Mouse (Mus musculus) heart, postnatal 0 days (tissue): ENCODE measurements around the gene AI464131. TPM values are rescaled to one million over a fixed set of nuclear protein-coding genes. Genes with fewer than 3 reads are reported as not detected.

Experiments used
- ATAC-seq: fragments of 200-750 bp; cut with Nextera tagmentation; 2 replicates; pipeline ENCODE4 v1.8.0; 2017; ENCODE audit warnings: low read depth, moderate number of reproducible peaks, moderate library complexity; ENCODE audit not compliant: insufficient read depth
- DNase-seq: peaks from one replicate; pipeline ENCODE4 v3.0.0-alpha.2; 2016; ENCODE audit warnings: low spot score
- H3K27ac ChIP-seq: fragments of 300-500 bp; sonication (generic); 2 replicates; pipeline ENCODE4 v1.5.1; 2014; ENCODE audit warnings: low read depth, mild to moderate bottlenecking
- H3K27me3 ChIP-seq: fragments of 300-500 bp; sonication (generic); 2 replicates; pipeline ENCODE4 v1.6.1; 2014; ENCODE audit warnings: low read length, mixed read lengths; ENCODE audit not compliant: control insufficient read depth, insufficient read depth
- H3K36me3 ChIP-seq: fragments of 300-500 bp; sonication (generic); replicated peaks from 2 replicates; pipeline ENCODE4 v1.6.1; 2014; ENCODE audit warnings: low read length, mixed read lengths; ENCODE audit not compliant: control insufficient read depth, insufficient read depth
- H3K4me1 ChIP-seq: fragments of 300-500 bp; sonication (generic); 2 replicates; pipeline ENCODE4 v1.6.1; 2014; ENCODE audit warnings: antibody characterized with exemption; ENCODE audit not compliant: control insufficient read depth, insufficient read depth
- H3K4me2 ChIP-seq: fragments of 300-500 bp; sonication (generic); 2 replicates; pipeline ENCODE4 v1.6.1; 2014; ENCODE audit warnings: low read depth, mild to moderate bottlenecking, low read length, moderate library complexity
- H3K4me3 ChIP-seq: fragments of 300-500 bp; sonication (generic); 2 replicates; pipeline ENCODE4 v1.5.1; 2014; ENCODE audit warnings: low read depth, low read length
- H3K9ac ChIP-seq: fragments of 300-500 bp; sonication (generic); replicated peaks from 2 replicates; pipeline ENCODE4 v1.6.1; 2014; ENCODE audit warnings: low read depth, low read length, mixed read lengths
- H3K9me3 ChIP-seq: fragments of 300-500 bp; sonication (generic); replicated peaks from 2 replicates; pipeline ENCODE4 v1.6.1; 2016; ENCODE audit warnings: low read length; ENCODE audit not compliant: control insufficient read depth
- CTCF ChIP-seq: IDR thresholded peaks from 2 replicates; pipeline ENCODE4 v1.5.1; 2016; ENCODE audit warnings: antibody characterized with exemption, control low read depth, low read depth
- EP300 ChIP-seq: IDR thresholded peaks from 2 replicates; pipeline ENCODE4 v1.6.1; 2016; ENCODE audit warnings: antibody characterized with exemption, low read depth
- WGBS: fragments of 180-500 bp; shearing (Covaris S2); extraction: QIAGEN DNeasy Blood & Tissue Kit; methylation state at CpG from one replicate; pipeline ENCODE4 v1.1.7; 2014; 5-methylcytosine and 5-hydroxymethylcytosine counted together
- polyA plus RNA-seq: library from polyadenylated mRNA; unstranded; fragments of >200 nt; fragmentation: Nextera tagmentation; extraction: Ambion mirVana; gene quantifications from 2 replicates; pipeline ENCODE4 v1.2.1, GENCODE M21; 2015
- total RNA-seq: library from RNA; depleted of rRNA; stranded (reverse); fragments of >200 nt; gene quantifications from 2 replicates; pipeline ENCODE4 v1.2.3, GENCODE M21; 2014; ENCODE audit warnings: low replicate concordance

The AI464131 gene
- total and polyA plus RNA-seq, 2 experiments from 2014 or later, result 2.5 to 6.3 TPM

DNA sequence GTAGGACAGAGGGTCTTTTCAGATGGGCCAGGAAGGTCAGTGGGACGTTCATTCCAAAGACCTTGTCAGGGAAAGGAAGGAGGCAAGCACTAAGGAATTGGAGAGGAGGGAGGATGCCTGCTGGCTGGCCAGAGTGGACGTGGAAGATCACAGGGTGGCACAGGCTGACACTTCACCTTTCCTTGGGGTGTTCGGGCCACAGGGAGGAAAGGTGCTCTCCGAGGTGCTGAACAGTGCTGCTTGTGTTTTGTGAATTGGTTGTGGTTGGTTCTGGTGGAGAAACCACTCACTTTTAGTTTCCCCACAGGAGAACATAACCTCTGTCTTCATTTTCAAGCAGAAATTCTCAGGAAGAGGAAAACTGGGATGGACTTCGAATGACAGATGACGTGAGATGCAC lies 29.5 kb upstream of the AI464131 start:
- TF ChIP-seq EP300 (no peak), CTCF (no peak)
- Histone ChIP-seq H3K4me1 (no peaks in the 10 kb centered on the region), H3K27me3 (no peaks in the 10 kb centered on the region), H3K9me3 (no peaks in the 10 kb centered on the region), H3K4me3 (no peak overlapping the region), H3K36me3 (no peaks in the 10 kb centered on the region), H3K4me2 (no peak overlapping the region), H3K9ac (no peak overlapping the region), H3K27ac (no peak overlapping the region)
- no peak for ATAC-seq
- no peak for DNase-seq
- 23% methylated on average over 6 of the region's 6 CpGs for WGBS

DNA sequence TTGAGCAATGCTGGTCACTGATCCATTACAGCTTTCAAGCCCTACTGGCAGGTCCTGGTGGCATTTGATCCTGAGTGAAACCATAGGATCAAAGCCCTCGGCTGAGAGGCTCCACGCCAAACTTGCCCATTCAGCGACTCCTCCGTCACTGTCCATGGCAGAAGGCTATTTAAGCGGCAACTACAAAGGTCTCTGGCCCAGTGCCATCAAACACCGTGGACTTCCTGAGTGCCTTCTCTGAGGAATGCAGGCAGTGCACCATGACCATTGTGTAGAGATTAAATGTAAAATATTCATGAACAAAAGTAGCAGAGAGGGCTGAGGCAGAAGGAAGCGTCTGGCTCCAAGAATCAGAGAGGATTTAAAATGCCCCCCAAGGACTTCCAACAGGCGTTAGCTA lies 25.1 kb upstream of the AI464131 start:
- DNase-seq, result no peak
- Histone ChIP-seq H3K27ac (no peak overlapping the region), H3K4me3 (no peak overlapping the region), H3K27me3 (no peaks in the 10 kb centered on the region), H3K9me3 (no peaks in the 10 kb centered on the region), H3K36me3 (no peaks in the 10 kb centered on the region), H3K4me1 (no peaks in the 10 kb centered on the region), H3K4me2 (no peak overlapping the region), H3K9ac (no peak overlapping the region)
- ATAC-seq, result no peak
- 18% methylated on average over 8 of the region's 8 CpGs for WGBS
- TF ChIP-seq EP300 (no peak), CTCF (no peak)

DNA sequence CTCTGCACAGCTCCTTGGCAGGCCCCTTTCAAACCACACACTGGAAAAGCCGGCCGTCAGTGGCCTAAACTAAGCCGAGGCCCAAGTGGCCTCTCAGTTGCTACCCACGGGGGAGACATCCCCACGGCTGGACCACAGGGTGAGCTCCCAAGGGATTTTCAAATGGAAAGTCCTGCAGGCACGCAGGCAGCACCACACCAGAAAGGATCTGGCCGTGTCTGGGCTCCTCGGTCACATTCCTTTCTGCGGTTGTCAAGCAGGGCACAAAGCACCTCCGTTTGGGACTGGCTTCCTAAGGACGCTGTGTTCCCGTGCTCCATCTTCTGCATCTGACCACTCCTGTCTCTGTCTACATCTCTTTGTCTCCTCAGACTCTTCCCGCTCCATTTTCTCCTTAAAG lies 24.2 kb upstream of the AI464131 start:
- Histone ChIP-seq H3K9me3 (no peaks in the 10 kb centered on the region), H3K4me3 (no peak overlapping the region), H3K27ac (no peak overlapping the region), H3K4me1 (no peaks in the 10 kb centered on the region), H3K36me3 (no peaks in the 10 kb centered on the region), H3K27me3 (no peaks in the 10 kb centered on the region), H3K9ac (no peak overlapping the region), H3K4me2 (no peak overlapping the region)
- TF ChIP-seq CTCF, result no peak
- ATAC-seq (no peak), DNase-seq (no peak)
- WGBS, result 36% methylated on average over 13 of the region's 13 CpGs

DNA sequence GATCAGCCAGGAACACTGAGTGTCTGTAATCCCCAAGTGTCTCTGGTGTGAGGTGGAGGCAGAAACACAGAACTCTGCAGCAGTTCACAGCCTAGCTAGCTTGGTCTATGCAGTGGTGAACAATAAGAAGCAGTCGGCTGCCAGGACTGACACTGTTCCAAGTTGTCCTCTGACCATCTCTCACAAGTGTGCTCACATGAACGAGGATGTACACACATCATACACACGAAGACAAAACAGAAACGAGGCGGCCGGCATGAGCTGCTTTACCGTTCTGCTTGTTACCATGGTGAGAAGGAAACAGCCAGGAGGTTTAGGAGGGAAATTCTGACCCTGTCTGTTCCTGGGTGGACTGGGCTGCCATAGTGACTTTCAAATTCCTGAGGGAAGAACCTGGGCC lies 23.7 kb upstream of the AI464131 start:
- Histone ChIP-seq H3K36me3 (no peaks in the 10 kb centered on the region), H3K27ac (no peak overlapping the region), H3K27me3 (no peaks in the 10 kb centered on the region), H3K4me3 (no peak overlapping the region), H3K4me2 (no peak overlapping the region), H3K9ac (no peak overlapping the region), H3K9me3 (no peaks in the 10 kb centered on the region), H3K4me1 (no peaks in the 10 kb centered on the region)
- WGBS, result 75% methylated on average over 7 of the region's 7 CpGs
- ATAC-seq, result no peak
- DNase-seq, result no peak
- TF ChIP-seq EP300 (no peak), CTCF (no peak)

DNA sequence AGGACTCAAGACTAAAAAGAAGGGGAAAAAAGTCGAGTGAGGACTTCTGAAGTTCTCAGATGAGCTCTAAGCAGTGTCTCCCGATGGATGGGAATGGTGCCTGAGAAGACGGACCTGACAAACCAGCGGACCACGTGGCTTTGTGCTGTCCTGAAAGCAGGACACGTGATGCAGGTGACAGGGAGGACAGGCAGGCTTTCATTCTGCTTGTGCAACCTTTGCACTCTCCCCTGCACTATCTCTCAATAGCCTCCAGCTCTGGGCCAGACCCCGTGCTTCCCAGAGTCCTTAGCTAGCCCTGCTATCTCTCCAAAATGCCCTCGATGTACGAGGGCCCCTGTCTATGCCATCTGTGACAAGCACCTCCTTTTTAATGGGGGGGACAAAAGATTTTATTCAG lies 22.0 kb upstream of the AI464131 start:
- H3K9me3 ChIP-seq, result no peaks in the 10 kb centered on the region
- DNase-seq (no peak), ATAC-seq (no peak)
- H3K36me3 ChIP-seq, result no peaks in the 10 kb centered on the region
- H3K4me2 ChIP-seq, result no peak overlapping the region
- WGBS, result 60% methylated on average over 9 of the region's 9 CpGs
- no peak for TF ChIP-seq CTCF
- TF ChIP-seq EP300, result no peak
- no peaks in the 10 kb centered on the region for H3K4me1 ChIP-seq
- H3K9ac ChIP-seq, result no peak overlapping the region
- no peaks in the 10 kb centered on the region for H3K27me3 ChIP-seq
- no peak overlapping the region for H3K4me3 ChIP-seq
- H3K27ac ChIP-seq, result no peak overlapping the region

DNA sequence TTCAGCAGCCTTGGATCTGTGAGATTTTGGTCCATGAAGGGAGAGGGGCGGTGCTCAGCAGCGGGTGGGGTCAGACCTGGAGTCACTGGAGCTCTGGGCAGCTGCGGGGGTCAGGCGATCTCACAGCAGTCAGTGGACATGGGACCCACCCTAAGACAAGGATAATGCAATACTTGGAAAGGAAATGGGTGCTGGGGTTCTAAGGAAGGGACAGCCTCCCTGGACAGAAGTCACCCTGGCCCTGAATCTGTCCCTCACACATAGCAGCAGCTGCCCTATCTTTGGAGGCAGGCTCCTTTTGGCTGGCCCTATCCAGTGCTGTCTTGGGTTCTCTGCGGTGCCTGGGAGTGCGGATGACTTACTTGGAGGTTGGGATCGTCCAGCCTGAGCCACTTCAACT lies 21.0 kb upstream of the AI464131 start:
- DNase-seq (no peak), ATAC-seq (no peak)
- H3K9ac ChIP-seq, result no peak overlapping the region
- no peaks in the 10 kb centered on the region for H3K27me3 ChIP-seq
- no peak overlapping the region for H3K4me2 ChIP-seq
- no peaks in the 10 kb centered on the region for H3K4me1 ChIP-seq
- no peak overlapping the region for H3K4me3 ChIP-seq
- no peak overlapping the region for H3K27ac ChIP-seq
- no peaks in the 10 kb centered on the region for H3K36me3 ChIP-seq
- TF ChIP-seq EP300 (no peak), CTCF (no peak)
- H3K9me3 ChIP-seq, result no peaks in the 10 kb centered on the region
- WGBS, result 59% methylated on average over 7 of the region's 7 CpGs
